Mouse (Mus musculus): ENCODE measurements around the gene Mapk7.

- TF ChIP-seq POLR2A (IDR thresholded peaks at IDR 0.05; ENCODE audit: extremely low read depth, insufficient read depth, low read length) (no peak), CTCF (IDR thresholded peaks at IDR 0.05; ENCODE audit: extremely low read depth, insufficient read depth, low read length) (no peak)
Observed at GRCm38 (mm10) chr11:61476786-61477382, 17.3 kb downstream of the Mapk7 start.

All from cortical plate, adult 2 months (tissue).